Mouse (Mus musculus) cerebellum, postnatal 4 days (tissue): Measurements from ENCODE around the gene Galnt15.

Experiments used
- DNase-seq, 2 experiments: peaks; one replicate each; pipeline ENCODE4 v3.0.0; 2022; ENCODE audit warnings: low spot score in 2 of 2, mixed read lengths in 1 of 2

The Galnt15 gene

GRCm38 (mm10) chr14:32028681-32029091 is at the start of gene Galnt15:
Gene Galnt15, plus strand, starts transcription at chr14:32028989.
- DNase-seq = peak in 1 of 2 experiments; percentile 57

- DNase-seq = no peak
Measured at GRCm38 (mm10) chr14:31994021-31994420, 34.8 kb upstream of the Galnt15 start.

GRCm38 (mm10) chr14:32000941-32001340 is 27.8 kb upstream of the Galnt15 start:
- DNase-seq = no peak

GRCm38 (mm10) chr14:32002502-32003338 is 26.1 kb upstream of the Galnt15 start:
- DNase-seq = no peak

GRCm38 (mm10) chr14:32003904-32004596 is 24.7 kb upstream of the Galnt15 start:
- no peak for DNase-seq

- no peak for DNase-seq
Measured at GRCm38 (mm10) chr14:32005673-32006261, 23.0 kb upstream of the Galnt15 start.

GRCm38 (mm10) chr14:32007654-32008335 is 21.0 kb upstream of the Galnt15 start:
- DNase-seq = no peak

GRCm38 (mm10) chr14:32009715-32010114 is 19.1 kb upstream of the Galnt15 start:
- DNase-seq = no peak

- no peak for DNase-seq
Measured at GRCm38 (mm10) chr14:32011547-32012304, 17.1 kb upstream of the Galnt15 start.

GRCm38 (mm10) chr14:32015131-32015770 is 13.5 kb upstream of the Galnt15 start:
- no peak for DNase-seq

- no peak for DNase-seq
Measured at GRCm38 (mm10) chr14:32016466-32016865, 12.3 kb upstream of the Galnt15 start.

GRCm38 (mm10) chr14:32016921-32017320 is 11.9 kb upstream of the Galnt15 start:
- DNase-seq = peak in 1 of 2 experiments; percentile 51

- no peak for DNase-seq
Measured at GRCm38 (mm10) chr14:32017448-32017847, 11.3 kb upstream of the Galnt15 start.

- no peak for DNase-seq
Measured at GRCm38 (mm10) chr14:32019091-32019490, 9.7 kb upstream of the Galnt15 start.

GRCm38 (mm10) chr14:32021967-32022366 is 6.8 kb upstream of the Galnt15 start:
- DNase-seq = no peak

GRCm38 (mm10) chr14:32022450-32022849 is 6.3 kb upstream of the Galnt15 start:
- DNase-seq = no peak

GRCm38 (mm10) chr14:32023891-32024290 is 4.9 kb upstream of the Galnt15 start:
- DNase-seq = no peak

GRCm38 (mm10) chr14:32027218-32027617 is 1.6 kb upstream of the Galnt15 start:
- no peak for DNase-seq

GRCm38 (mm10) chr14:32029411-32029992 is 713 bp downstream of the Galnt15 start:
- no peak for DNase-seq

- DNase-seq = no peak
Measured at GRCm38 (mm10) chr14:32030073-32030472, 1.3 kb downstream of the Galnt15 start.
